Mouse (Mus musculus) embryonic fibroblast, embryonic 13.5 days (primary cell): ENCODE measurements at regions not wholly inside any gene's neighbourhood (a gene's known extent, or its start where the extent isn't known, plus 50 kb on each side); places are given as distances from the start of the nearest gene placed in this dataset.

Source experiments
- CTCF ChIP-seq: IDR thresholded peaks from 2 replicates; pipeline ENCODE4 v1.5.1; 2011; ENCODE audit warnings: mild to moderate bottlenecking, control low read depth, low read length, moderate library complexity, borderline replicate concordance; ENCODE audit not compliant: insufficient read depth
- POLR2A ChIP-seq: IDR thresholded peaks from 2 replicates; pipeline ENCODE4 v1.6.1; 2011; ENCODE audit warnings: low read depth, mild to moderate bottlenecking, control low read depth, low read length, moderate library complexity

DNA sequence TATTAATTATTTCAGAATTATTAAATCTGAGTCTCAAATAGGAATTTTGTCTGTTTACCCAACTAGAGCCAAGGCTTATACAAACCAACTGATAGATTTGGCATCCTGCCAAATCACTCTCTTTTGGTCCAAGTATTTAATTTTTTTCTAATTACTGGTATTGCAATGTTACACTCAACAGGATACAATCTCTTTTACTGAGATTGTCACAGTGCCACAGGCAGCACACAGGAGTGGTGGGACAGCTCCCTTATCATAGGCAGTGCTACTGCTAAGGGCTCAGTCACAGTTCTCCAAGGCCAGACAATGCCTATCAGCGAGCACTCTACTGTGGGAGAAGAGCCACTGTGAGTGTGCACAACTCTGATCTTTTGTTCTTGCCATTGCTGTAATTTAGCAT is 396.9 kb downstream of the Med10 start:
- TF ChIP-seq CTCF, result no peak
- no peak for TF ChIP-seq POLR2A
